Mouse (Mus musculus): ENCODE results near the gene Tmem178b. TPM values are rescaled to one million over a fixed set of nuclear protein-coding genes. Genes with fewer than 3 reads are reported as not detected.

Gene Tmem178b
- polyA plus RNA-seq, 1 experiment from 2014 or later = 43.8 TPM

- H3K27ac ChIP-seq = no peak overlapping the region
- H3K4me2 ChIP-seq (replicated peaks) = no peak overlapping the region
- H3K36me3 ChIP-seq (replicated peaks; ENCODE audit: control insufficient read depth, insufficient read depth) = no peaks in the 10 kb centered on the region
- no peaks in the 10 kb centered on the region for H3K9me3 ChIP-seq (ENCODE audit: control insufficient read depth, low read length)
- ATAC-seq (ENCODE audit: low FRiP score) (no peak), DNase-seq (ENCODE audit: low spot score) (no peak)
- H3K4me3 ChIP-seq (replicated peaks; ENCODE audit: low read length) = no peak overlapping the region
- peaks cover 28% of the 10 kb centered on the region for H3K4me1 ChIP-seq (replicated peaks; ENCODE audit: control insufficient read depth, insufficient read depth, low read length)
- no peaks in the 10 kb centered on the region for H3K27me3 ChIP-seq (ENCODE audit: control insufficient read depth, insufficient read depth, low read length)
- no peak overlapping the region for H3K9ac ChIP-seq
- WGBS = 56% methylated on average over 11 of the region's 11 CpGs
Observed at GRCm38 (mm10) chr6:40006006-40006765, 133.1 kb downstream of the Tmem178b start.

GRCm38 (mm10) chr6:40008166-40008907 lies 135.3 kb downstream of the Tmem178b start:
- 35% methylated on average over 3 of the region's 3 CpGs for WGBS
- Histone ChIP-seq H3K9ac (no peak overlapping the region), H3K4me1 (replicated peaks; ENCODE audit: control insufficient read depth, insufficient read depth, low read length) (peaks cover 32% of the 10 kb centered on the region), H3K27me3 (ENCODE audit: control insufficient read depth, insufficient read depth, low read length) (no peaks in the 10 kb centered on the region), H3K9me3 (ENCODE audit: control insufficient read depth, low read length) (no peaks in the 10 kb centered on the region), H3K4me2 (replicated peaks) (no peak overlapping the region), H3K27ac (peak overlapping the region; percentile 56), H3K36me3 (replicated peaks; ENCODE audit: control insufficient read depth, insufficient read depth) (no peaks in the 10 kb centered on the region), H3K4me3 (replicated peaks; ENCODE audit: low read length) (no peak overlapping the region)
- ATAC-seq (ENCODE audit: low FRiP score) = peak; percentile 32; the same call in 1 of the 2 replicates
- DNase-seq (ENCODE audit: low spot score) = no peak

- Histone ChIP-seq H3K4me3 (replicated peaks; ENCODE audit: low read length) (no peak overlapping the region), H3K27me3 (ENCODE audit: control insufficient read depth, insufficient read depth, low read length) (no peaks in the 10 kb centered on the region), H3K36me3 (replicated peaks; ENCODE audit: control insufficient read depth, insufficient read depth) (no peaks in the 10 kb centered on the region), H3K4me2 (replicated peaks) (no peak overlapping the region), H3K4me1 (replicated peaks; ENCODE audit: control insufficient read depth, insufficient read depth, low read length) (peaks cover 32% of the 10 kb centered on the region), H3K9me3 (ENCODE audit: control insufficient read depth, low read length) (no peaks in the 10 kb centered on the region), H3K9ac (no peak overlapping the region), H3K27ac (peak overlapping the region; percentile 4; the same call in 1 of the 2 replicates)
- DNase-seq (ENCODE audit: low spot score) (no peak), ATAC-seq (ENCODE audit: low FRiP score) (no peak)
- WGBS = 62% methylated on average over 3 of the region's 3 CpGs
Observed at GRCm38 (mm10) chr6:40009718-40010117, 136.6 kb downstream of the Tmem178b start.

GRCm38 (mm10) chr6:40011066-40011465 lies 138.0 kb downstream of the Tmem178b start:
- H3K4me1 ChIP-seq (replicated peaks; ENCODE audit: control insufficient read depth, insufficient read depth, low read length) = peaks cover 36% of the 10 kb centered on the region
- no peak overlapping the region for H3K4me2 ChIP-seq (replicated peaks)
- DNase-seq (ENCODE audit: low spot score) (no peak), ATAC-seq (ENCODE audit: low FRiP score) (no peak)
- H3K9ac ChIP-seq = no peak overlapping the region
- H3K36me3 ChIP-seq (replicated peaks; ENCODE audit: control insufficient read depth, insufficient read depth) = no peaks in the 10 kb centered on the region
- no peak overlapping the region for H3K27ac ChIP-seq
- H3K4me3 ChIP-seq (replicated peaks; ENCODE audit: low read length) = no peak overlapping the region
- 82% methylated on average over 5 of the region's 5 CpGs for WGBS
- H3K9me3 ChIP-seq (ENCODE audit: control insufficient read depth, low read length) = no peaks in the 10 kb centered on the region
- H3K27me3 ChIP-seq (ENCODE audit: control insufficient read depth, insufficient read depth, low read length) = no peaks in the 10 kb centered on the region

GRCm38 (mm10) chr6:40011609-40012008 lies 138.5 kb downstream of the Tmem178b start:
- peaks cover 41% of the 10 kb centered on the region for H3K4me1 ChIP-seq (replicated peaks; ENCODE audit: control insufficient read depth, insufficient read depth, low read length)
- no peak overlapping the region for H3K4me3 ChIP-seq (replicated peaks; ENCODE audit: low read length)
- ATAC-seq (ENCODE audit: low FRiP score) (no peak), DNase-seq (ENCODE audit: low spot score) (no peak)
- 76% methylated on average over 5 of the region's 5 CpGs for WGBS
- H3K4me2 ChIP-seq (replicated peaks) = no peak overlapping the region
- no peak overlapping the region for H3K9ac ChIP-seq
- no peak overlapping the region for H3K27ac ChIP-seq
- H3K9me3 ChIP-seq (ENCODE audit: control insufficient read depth, low read length) = no peaks in the 10 kb centered on the region
- no peaks in the 10 kb centered on the region for H3K27me3 ChIP-seq (ENCODE audit: control insufficient read depth, insufficient read depth, low read length)
- no peaks in the 10 kb centered on the region for H3K36me3 ChIP-seq (replicated peaks; ENCODE audit: control insufficient read depth, insufficient read depth)

- DNase-seq (ENCODE audit: low spot score) (no peak), ATAC-seq (ENCODE audit: low FRiP score) (no peak)
- Histone ChIP-seq H3K27me3 (ENCODE audit: control insufficient read depth, insufficient read depth, low read length) (no peaks in the 10 kb centered on the region), H3K27ac (no peak overlapping the region), H3K36me3 (replicated peaks; ENCODE audit: control insufficient read depth, insufficient read depth) (no peaks in the 10 kb centered on the region), H3K9me3 (ENCODE audit: control insufficient read depth, low read length) (no peaks in the 10 kb centered on the region), H3K4me2 (replicated peaks) (no peak overlapping the region), H3K4me3 (replicated peaks; ENCODE audit: low read length) (no peak overlapping the region), H3K9ac (no peak overlapping the region), H3K4me1 (replicated peaks; ENCODE audit: control insufficient read depth, insufficient read depth, low read length) (peaks cover 33% of the 10 kb centered on the region)
- WGBS = 66% methylated on average over 5 of the region's 5 CpGs
Observed at GRCm38 (mm10) chr6:40013407-40013806, 140.3 kb downstream of the Tmem178b start.

GRCm38 (mm10) chr6:40015185-40015584 lies 142.1 kb downstream of the Tmem178b start:
- peaks cover 17% of the 10 kb centered on the region for H3K4me1 ChIP-seq (replicated peaks; ENCODE audit: control insufficient read depth, insufficient read depth, low read length)
- no peak for DNase-seq (ENCODE audit: low spot score)

GRCm38 (mm10) chr6:40015711-40016460 lies 142.8 kb downstream of the Tmem178b start:
- 0 out of 2 replicates have a peak overlapping the region, but pooled peaks have one; percentile 7 for H3K4me2 ChIP-seq (replicated peaks)
- no peak overlapping the region for H3K9ac ChIP-seq
- peaks cover 17% of the 10 kb centered on the region for H3K4me1 ChIP-seq (replicated peaks; ENCODE audit: control insufficient read depth, insufficient read depth, low read length)
- peak overlapping the region; percentile 72 for H3K27ac ChIP-seq
- no peaks in the 10 kb centered on the region for H3K27me3 ChIP-seq (ENCODE audit: control insufficient read depth, insufficient read depth, low read length)
- DNase-seq (ENCODE audit: low spot score) (no peak), ATAC-seq (ENCODE audit: low FRiP score) (peak; percentile 34; the same call in 1 of the 2 replicates)
- H3K9me3 ChIP-seq (ENCODE audit: control insufficient read depth, low read length) = no peaks in the 10 kb centered on the region
- H3K4me3 ChIP-seq (replicated peaks; ENCODE audit: low read length) = no peak overlapping the region
- H3K36me3 ChIP-seq (replicated peaks; ENCODE audit: control insufficient read depth, insufficient read depth) = no peaks in the 10 kb centered on the region
- 20% methylated on average over 7 of the region's 7 CpGs for WGBS

More at GRCm38 (mm10) chr6:40015185-40015584, 142.1 kb downstream of the Tmem178b start:
- Histone ChIP-seq H3K9me3 (ENCODE audit: control insufficient read depth, low read length) (no peaks in the 10 kb centered on the region), H3K9ac (no peak overlapping the region), H3K27ac (peak overlapping the region; percentile 58; the same call in 1 of the 2 replicates), H3K27me3 (ENCODE audit: control insufficient read depth, insufficient read depth, low read length) (no peaks in the 10 kb centered on the region), H3K4me2 (replicated peaks) (no peak overlapping the region), H3K4me3 (replicated peaks; ENCODE audit: low read length) (no peak overlapping the region), H3K36me3 (replicated peaks; ENCODE audit: control insufficient read depth, insufficient read depth) (no peaks in the 10 kb centered on the region)
- ATAC-seq (ENCODE audit: low FRiP score) = no peak
- 31% methylated on average over 4 of the region's 4 CpGs for WGBS

GRCm38 (mm10) chr6:40019396-40019795 lies 146.3 kb downstream of the Tmem178b start:
- no peak for DNase-seq (ENCODE audit: low spot score)
- Histone ChIP-seq H3K36me3 (replicated peaks; ENCODE audit: control insufficient read depth, insufficient read depth) (no peaks in the 10 kb centered on the region), H3K4me2 (replicated peaks) (no peak overlapping the region), H3K9me3 (ENCODE audit: control insufficient read depth, low read length) (no peaks in the 10 kb centered on the region), H3K4me3 (replicated peaks; ENCODE audit: low read length) (no peak overlapping the region), H3K4me1 (replicated peaks; ENCODE audit: control insufficient read depth, insufficient read depth, low read length) (peaks cover 25% of the 10 kb centered on the region), H3K27me3 (ENCODE audit: control insufficient read depth, insufficient read depth, low read length) (no peaks in the 10 kb centered on the region), H3K9ac (no peak overlapping the region), H3K27ac (no peak overlapping the region)
- peak; percentile 42 for ATAC-seq (ENCODE audit: low FRiP score)
- 13% methylated on average over 4 of the region's 4 CpGs for WGBS

Data from hindbrain, embryonic 14.5 days (tissue).